Mouse (Mus musculus) retina, postnatal 1 day (tissue): Measurements from ENCODE around the gene Pex1.
"Not testable (repeated sequence)": the region's sequence is repeated elsewhere in the genome, so short reads cannot be mapped to it uniquely, and the experiment has no call there.

Experiments used
- DNase-seq: peaks from one replicate; pipeline ENCODE4 v3.0.0-alpha.2; 2012

Gene Pex1

DNA sequence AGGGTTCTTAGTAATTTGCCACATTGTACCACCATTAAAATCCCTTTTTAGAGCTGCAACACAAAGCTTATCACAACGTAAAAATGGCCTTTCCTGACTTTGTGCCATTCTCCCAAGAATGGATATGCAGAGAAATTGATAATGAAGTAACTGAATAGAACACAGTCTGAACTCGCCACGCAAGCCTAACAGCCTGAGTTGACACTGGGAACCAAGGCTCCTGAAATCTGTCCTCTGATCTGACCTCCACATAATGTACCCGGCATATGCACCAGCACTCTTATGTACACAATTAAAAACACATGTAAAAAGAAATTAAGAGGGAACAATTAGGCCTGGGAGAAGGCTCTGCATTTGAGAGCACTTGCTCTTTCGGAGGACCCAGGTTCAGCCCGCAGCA, 49.5 kb downstream of the Pex1 start:
- DNase-seq: no peak

- no peak for DNase-seq
Measured at GRCm38 (mm10) chr5:3646539-3646938, 50.7 kb downstream of the Pex1 start.

DNA sequence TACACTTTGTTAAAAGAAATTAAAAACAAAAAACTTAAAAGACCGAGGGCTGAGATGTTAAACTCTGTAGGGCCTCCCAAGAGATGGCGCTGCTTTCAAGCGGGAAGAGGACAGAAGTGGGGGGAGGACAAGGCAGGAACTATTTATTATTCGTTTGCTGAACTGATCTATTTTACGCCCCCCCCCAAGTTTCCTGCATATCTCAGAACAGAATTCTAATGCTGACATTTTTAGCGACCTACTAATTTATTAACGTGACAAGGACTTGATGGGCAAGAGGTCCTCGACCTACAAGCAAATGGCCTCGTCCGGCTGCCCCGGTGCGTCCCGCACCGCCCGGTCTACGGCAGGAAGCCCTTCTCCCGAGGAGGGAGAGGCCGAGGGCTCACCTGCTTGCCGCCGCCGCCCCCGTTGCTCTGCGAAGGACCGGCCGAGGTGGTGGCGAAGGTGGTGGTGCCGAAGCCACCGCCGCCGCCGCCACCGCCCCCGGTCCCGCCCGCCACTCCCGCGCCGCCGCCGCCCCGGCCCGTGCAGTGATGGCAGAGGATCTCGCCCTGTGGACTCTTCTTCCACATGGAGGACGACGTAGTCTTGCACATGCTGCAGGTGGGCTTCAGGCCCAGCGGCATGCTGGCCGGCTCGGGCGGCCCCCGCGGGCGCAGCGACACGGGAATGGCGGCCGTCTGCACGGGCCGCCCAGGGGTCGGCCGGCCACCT, 51.3 kb downstream of the Pex1 start:
- DNase-seq: peak; percentile 72

- DNase-seq: peak; percentile 94
Measured at GRCm38 (mm10) chr5:3647708-3648121, 51.8 kb downstream of the Pex1 start.

DNA sequence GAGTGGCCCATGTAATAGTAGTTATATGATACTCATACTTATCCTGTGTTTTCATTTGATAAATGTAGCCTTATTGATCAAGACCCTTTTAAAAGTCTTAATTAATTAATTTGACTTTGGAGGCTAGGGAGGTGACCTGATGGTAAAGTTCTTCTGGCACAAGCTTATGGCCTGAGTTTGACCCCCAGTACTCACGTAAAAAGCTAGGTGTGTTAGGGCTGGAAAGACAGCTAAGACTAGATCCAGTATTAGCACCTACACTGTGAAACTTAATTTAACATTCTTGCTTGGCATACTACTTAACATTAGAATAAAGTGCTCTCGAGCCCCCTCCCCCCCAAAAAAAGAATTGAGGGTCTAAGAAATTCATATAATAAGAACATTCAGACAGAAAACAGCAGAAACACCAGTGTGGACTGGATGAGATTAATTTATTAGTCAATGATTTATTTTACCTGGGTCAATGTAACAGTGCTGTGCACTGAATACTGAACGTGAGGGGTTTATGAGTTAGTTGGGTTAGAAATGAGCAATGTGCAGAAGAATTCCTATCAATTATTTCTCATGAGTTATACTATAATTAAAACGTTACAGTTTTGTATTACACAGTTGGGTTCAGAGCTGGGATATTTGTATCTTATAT, 52.5 kb downstream of the Pex1 start:
- peak; percentile 9 for DNase-seq

- DNase-seq: no peak
Measured at GRCm38 (mm10) chr5:3648849-3649210, 53.0 kb downstream of the Pex1 start.

GRCm38 (mm10) chr5:3650881-3651280, 55.0 kb downstream of the Pex1 start, which contains the start of gene Tmbim7:
Tmbim7 (plus strand) TSS chr5:3651181.
- no peak for DNase-seq

GRCm38 (mm10) chr5:3651621-3652020, 55.8 kb downstream of the Pex1 start:
- no peak for DNase-seq

- DNase-seq: not testable (repeated sequence)
Measured at GRCm38 (mm10) chr5:3652903-3653575, 57.2 kb downstream of the Pex1 start.

- DNase-seq: no peak
Measured at GRCm38 (mm10) chr5:3653801-3654200, 57.9 kb downstream of the Pex1 start.

GRCm38 (mm10) chr5:3657085-3657484, 61.2 kb downstream of the Pex1 start, which contains the start of gene Gatad1:
Gatad1 (minus strand) TSS chr5:3657185.
- no peak for DNase-seq

DNA sequence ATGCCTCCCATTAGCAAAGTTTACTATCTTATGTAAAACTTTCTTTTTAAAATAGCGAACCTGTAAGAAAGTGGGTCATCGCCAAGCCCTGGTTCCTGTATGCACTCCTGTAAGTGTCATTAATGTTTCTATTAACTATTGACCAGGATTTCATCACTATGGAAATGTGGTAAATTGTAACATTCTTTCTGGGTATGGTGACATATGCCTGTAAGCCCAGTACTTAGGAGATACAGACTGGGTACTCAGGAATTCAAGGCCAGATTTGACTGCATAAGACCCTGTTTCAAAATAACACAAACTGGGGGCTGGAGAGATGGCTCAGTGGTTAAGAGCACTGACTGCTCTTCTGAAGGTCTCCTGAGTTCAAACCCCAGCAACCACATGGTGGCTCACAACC, 69.4 kb downstream of the Pex1 start:
- DNase-seq: no peak

DNA sequence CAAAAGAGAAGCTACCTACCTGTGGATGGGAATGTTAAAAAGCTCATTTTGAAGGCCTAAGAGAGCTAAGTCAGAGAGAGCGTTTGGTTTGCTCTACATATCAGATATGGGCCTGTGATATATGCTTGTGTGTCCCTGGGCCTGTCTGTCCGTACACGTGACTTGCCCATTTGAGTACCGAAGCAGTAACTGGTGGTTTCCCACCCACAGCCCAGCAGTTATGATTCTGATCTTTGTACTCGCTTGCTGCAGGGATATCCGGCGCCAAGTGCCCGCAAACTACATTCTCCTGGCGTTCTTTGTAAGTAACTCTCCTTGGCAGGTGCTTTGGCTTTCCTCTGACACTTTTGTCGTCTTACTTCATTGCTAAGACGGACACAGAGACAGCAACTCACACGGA, 70.7 kb downstream of the Pex1 start:
- DNase-seq: no peak

DNA sequence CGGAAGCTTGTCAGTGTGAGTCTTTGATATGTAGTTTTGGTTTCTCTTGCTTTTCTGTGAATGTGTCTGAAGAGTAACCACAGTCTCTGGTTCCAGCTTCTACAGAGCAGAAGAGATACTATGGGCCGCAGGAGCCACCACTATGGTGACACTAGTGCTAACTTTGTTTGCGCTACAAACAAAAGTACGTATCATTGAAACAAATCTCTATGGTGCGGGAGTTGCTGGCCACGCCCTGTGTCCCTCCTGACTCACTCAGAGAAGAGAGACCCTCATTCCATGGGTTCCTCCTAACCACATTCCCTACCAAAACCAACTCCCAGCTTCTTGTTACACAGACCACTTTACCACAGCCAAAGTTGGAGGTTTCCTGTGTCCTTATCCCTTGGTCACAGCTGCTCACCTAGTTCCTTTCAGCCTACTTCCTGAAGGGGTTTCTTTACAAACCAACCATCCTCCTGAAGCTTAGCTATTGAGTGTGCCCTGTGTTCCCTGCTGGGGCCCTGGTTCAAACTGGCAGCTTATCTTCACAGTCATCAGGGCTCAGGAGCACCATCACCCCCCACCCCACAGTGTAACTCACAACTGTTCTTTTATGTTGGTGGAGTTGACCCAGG, 74.2 kb downstream of the Pex1 start:
- no peak for DNase-seq
